Mouse (Mus musculus): ENCODE measurements around the gene Gm26661. TPM values are rescaled to one million over a fixed set of nuclear protein-coding genes. Genes with fewer than 3 reads are reported as not detected.

Gene Gm26661
- polyA plus RNA-seq, 1 experiment from 2014 or later = not detected

DNA sequence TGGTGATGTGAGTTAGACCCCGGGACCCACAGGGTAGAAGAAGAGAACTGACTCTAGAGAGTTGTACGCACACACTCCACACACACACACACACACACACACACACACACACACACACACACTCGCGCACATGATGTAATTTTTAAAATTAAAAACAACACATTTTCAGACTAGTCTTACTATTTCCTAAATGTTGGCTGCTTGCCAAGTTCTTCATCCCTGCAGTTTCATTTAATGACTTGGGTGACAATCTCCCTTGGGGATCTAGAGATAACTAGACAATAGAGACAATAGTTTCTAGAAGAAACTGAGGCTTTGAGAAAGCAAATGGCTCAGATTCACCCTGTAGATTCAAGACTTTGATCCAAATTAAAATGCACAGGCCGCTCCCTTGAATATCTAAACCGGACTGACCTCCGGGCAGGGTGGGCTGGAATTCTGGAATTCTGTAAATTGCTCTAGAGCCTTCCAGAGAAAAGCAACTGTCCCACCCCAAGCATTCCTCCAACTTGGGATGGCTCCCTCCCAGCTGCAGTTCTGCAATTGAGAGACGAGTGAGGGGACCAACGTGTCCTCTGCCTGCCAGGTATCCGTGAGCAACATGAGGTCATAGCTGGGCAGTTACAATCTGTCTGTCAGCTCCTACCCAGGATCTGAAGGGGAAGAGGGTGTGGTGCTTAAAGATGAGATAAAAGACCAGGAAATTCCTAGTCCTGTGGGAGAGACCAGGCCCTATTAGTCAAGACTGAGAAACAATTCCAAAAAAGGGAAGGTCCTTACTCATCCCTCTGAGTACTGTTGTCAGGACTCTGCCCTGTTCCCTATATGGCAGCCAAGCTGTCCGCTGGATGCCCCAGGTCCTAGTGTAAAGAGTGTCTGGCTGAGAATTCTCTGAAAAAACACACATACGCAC lies 17.9 kb downstream of the Gm26661 start:
- no peaks in the 10 kb centered on the region for H3K9me3 ChIP-seq (ENCODE audit: control insufficient read depth, low read length)
- 89% methylated on average over 12 of the region's 12 CpGs for WGBS
- no peak for ATAC-seq (ENCODE audit: low FRiP score)
- no peak overlapping the region for H3K4me3 ChIP-seq (ENCODE audit: low read depth, low read length)
- H3K9ac ChIP-seq (ENCODE audit: low read depth, low read length) = no peak overlapping the region
- H3K27me3 ChIP-seq (ENCODE audit: control insufficient read depth, insufficient read depth, low read length) = no peaks in the 10 kb centered on the region
- no peak for DNase-seq (ENCODE audit: low spot score)
- H3K4me2 ChIP-seq (replicated peaks; ENCODE audit: low read depth, low read length) = no peak overlapping the region
- no peaks in the 10 kb centered on the region for H3K36me3 ChIP-seq (ENCODE audit: control insufficient read depth, insufficient read depth, low read length)
- no peak overlapping the region for H3K27ac ChIP-seq (ENCODE audit: low read depth, low read length)
- H3K4me1 ChIP-seq (replicated peaks; ENCODE audit: control insufficient read depth, insufficient read depth, low read length) = no peaks in the 10 kb centered on the region

DNA sequence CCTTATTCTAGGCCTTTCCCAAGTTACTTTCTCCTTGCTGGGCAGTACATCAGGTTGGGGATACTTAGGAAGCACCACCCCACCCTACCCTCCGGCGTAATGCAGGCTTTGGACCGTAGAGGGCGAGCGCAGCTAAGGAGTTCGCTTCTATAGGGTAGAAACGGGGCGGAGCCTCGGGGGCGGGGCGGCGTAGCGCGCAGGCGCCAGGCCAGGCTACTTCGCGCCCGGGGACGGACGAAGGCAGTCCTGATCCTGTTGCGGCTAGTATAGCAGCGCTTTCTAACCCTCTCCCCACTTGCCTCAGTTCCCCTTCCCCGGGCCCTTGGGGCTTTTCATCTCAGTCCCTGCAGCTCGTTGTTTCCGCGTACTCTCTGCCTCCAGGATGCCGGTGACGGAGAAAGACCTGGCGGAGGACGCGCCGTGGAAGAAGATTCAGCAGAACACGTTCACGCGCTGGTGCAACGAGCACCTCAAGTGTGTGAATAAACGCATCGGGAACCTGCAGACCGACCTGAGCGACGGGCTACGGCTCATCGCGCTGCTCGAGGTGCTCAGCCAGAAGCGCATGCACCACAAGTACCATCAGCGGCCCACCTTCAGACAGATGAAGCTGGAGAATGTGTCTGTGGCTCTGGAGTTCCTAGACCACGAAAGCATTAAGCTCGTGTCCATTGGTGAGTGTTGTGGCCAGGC lies 26.5 kb downstream of the Gm26661 start, which contains the start of gene Flnb:
TSS of gene Flnb (plus strand) at position 188 of the 693 bp plus-strand sequence.
- Histone ChIP-seq H3K36me3 (ENCODE audit: control insufficient read depth, insufficient read depth, low read length) (no peaks in the 10 kb centered on the region), H3K27me3 (ENCODE audit: control insufficient read depth, insufficient read depth, low read length) (no peaks in the 10 kb centered on the region), H3K9ac (ENCODE audit: low read depth, low read length) (peak within 1 kb of the TSS; percentile 73), H3K27ac (ENCODE audit: low read depth, low read length) (no peak within 1 kb of the TSS), H3K4me3 (ENCODE audit: low read depth, low read length) (peak within 1 kb of the TSS; percentile 66), H3K9me3 (ENCODE audit: control insufficient read depth, low read length) (no peaks in the 10 kb centered on the region), H3K4me1 (replicated peaks; ENCODE audit: control insufficient read depth, insufficient read depth, low read length) (peaks cover 4% of the 10 kb centered on the region; the same call in 1 of the 2 replicates), H3K4me2 (replicated peaks; ENCODE audit: low read depth, low read length) (peak within 1 kb of the TSS; percentile 92)
- DNase-seq (ENCODE audit: low spot score) (peak; percentile 99), ATAC-seq (ENCODE audit: low FRiP score) (peak; percentile 98)
- under 1% methylated on average over 49 of the region's 49 CpGs for WGBS

DNA sequence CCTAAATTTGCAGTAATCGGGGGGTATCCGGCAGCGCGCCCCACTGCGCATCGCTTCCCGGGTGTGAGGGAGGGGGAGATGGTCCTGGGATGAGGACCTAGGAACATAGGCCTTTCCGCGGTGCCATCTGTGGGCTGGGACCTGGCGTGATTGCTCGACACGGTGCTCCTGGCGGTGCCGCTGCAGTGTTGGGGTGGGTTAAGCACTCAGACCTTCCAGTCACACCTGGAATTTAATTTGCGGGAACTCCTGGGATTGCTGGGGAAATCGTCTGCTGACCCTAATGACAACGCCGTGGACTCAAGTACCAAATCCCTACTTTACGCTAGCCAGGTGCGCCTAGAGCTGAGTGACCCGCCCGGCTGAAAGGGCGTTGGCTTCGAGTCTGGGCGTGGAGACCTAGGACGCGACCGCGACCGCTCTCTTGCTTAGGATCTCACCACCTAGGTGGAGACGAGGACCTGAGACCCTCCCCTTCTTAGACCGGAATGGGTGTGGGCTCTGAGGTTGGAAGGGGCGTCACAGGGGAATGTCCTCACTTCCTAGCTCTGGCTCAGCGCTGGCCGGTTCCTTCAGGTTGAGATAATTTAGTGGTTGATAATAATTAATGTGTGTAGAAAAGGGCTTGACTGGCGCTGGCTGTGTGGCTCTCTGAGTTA lies 27.2 kb downstream of the Gm26661 start:
- Histone ChIP-seq H3K9ac (ENCODE audit: low read depth, low read length) (peak overlapping the region; percentile 73), H3K27me3 (ENCODE audit: control insufficient read depth, insufficient read depth, low read length) (no peaks in the 10 kb centered on the region), H3K4me1 (replicated peaks; ENCODE audit: control insufficient read depth, insufficient read depth, low read length) (peaks cover 4% of the 10 kb centered on the region; the same call in 1 of the 2 replicates), H3K4me2 (replicated peaks; ENCODE audit: low read depth, low read length) (peak overlapping the region; percentile 92), H3K36me3 (ENCODE audit: control insufficient read depth, insufficient read depth, low read length) (no peaks in the 10 kb centered on the region), H3K9me3 (ENCODE audit: control insufficient read depth, low read length) (no peaks in the 10 kb centered on the region), H3K4me3 (ENCODE audit: low read depth, low read length) (peak overlapping the region; percentile 66), H3K27ac (ENCODE audit: low read depth, low read length) (no peak overlapping the region)
- ATAC-seq (ENCODE audit: low FRiP score) (peak; percentile 46), DNase-seq (ENCODE audit: low spot score) (peak; percentile 42)
- 1% methylated on average over 36 of the region's 36 CpGs for WGBS

DNA sequence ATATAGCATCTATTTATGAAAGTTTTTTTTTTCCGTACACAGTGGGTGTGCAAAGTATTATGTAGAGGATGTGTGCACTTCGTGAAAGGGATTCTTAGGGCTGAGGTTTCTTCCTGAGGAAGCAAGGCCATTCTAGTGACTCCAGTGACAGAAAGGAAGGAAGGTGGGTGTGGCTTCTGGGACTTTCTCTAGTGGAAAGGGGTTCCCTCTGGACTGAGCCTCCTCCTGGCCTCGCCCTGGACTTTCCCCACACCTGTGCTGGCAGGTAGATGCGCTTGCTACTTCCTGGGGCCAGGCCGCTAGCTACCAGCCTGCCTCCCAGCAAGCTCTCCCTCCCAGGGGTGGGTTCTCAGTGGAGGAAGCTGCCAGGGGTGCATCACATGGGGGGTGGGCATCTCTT lies 28.1 kb downstream of the Gm26661 start:
- H3K9me3 ChIP-seq (ENCODE audit: control insufficient read depth, low read length) = no peaks in the 10 kb centered on the region
- peak overlapping the region; percentile 92; the same call in 1 of the 2 replicates for H3K4me2 ChIP-seq (replicated peaks; ENCODE audit: low read depth, low read length)
- peak overlapping the region; percentile 66; the same call in 1 of the 2 replicates for H3K4me3 ChIP-seq (ENCODE audit: low read depth, low read length)
- ATAC-seq (ENCODE audit: low FRiP score) (no peak), DNase-seq (ENCODE audit: low spot score) (no peak)
- H3K27ac ChIP-seq (ENCODE audit: low read depth, low read length) = no peak overlapping the region
- no peaks in the 10 kb centered on the region for H3K27me3 ChIP-seq (ENCODE audit: control insufficient read depth, insufficient read depth, low read length)
- WGBS = 78% methylated on average over 5 of the region's 5 CpGs
- no peak overlapping the region for H3K9ac ChIP-seq (ENCODE audit: low read depth, low read length)
- no peaks in the 10 kb centered on the region for H3K36me3 ChIP-seq (ENCODE audit: control insufficient read depth, insufficient read depth, low read length)
- peaks cover 4% of the 10 kb centered on the region; the same call in 1 of the 2 replicates for H3K4me1 ChIP-seq (replicated peaks; ENCODE audit: control insufficient read depth, insufficient read depth, low read length)

DNA sequence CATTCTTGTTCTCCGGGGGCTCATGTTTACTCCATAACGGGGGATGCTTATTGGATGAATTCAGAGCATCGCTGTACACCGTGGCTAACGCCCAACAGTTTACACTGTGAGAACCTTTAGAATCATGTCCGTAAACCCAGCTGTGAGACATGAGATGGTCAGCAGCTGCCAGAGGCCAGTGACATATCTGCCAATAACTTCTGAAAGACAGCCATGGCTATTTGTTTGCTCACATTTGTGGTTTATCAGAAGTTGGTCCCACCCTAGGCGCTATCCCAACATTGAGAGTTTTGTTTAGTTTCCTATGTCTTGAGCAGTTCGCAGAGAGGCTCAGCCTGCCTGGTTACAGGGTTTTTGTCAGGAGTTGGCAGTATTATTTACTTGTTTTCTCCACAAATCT lies 30.0 kb downstream of the Gm26661 start:
- Histone ChIP-seq H3K4me1 (replicated peaks; ENCODE audit: control insufficient read depth, insufficient read depth, low read length) (peaks cover 7% of the 10 kb centered on the region; the same call in 1 of the 2 replicates), H3K27ac (ENCODE audit: low read depth, low read length) (no peak overlapping the region), H3K36me3 (ENCODE audit: control insufficient read depth, insufficient read depth, low read length) (no peaks in the 10 kb centered on the region), H3K4me3 (ENCODE audit: low read depth, low read length) (no peak overlapping the region), H3K9me3 (ENCODE audit: control insufficient read depth, low read length) (no peaks in the 10 kb centered on the region), H3K9ac (ENCODE audit: low read depth, low read length) (no peak overlapping the region), H3K4me2 (replicated peaks; ENCODE audit: low read depth, low read length) (no peak overlapping the region), H3K27me3 (ENCODE audit: control insufficient read depth, insufficient read depth, low read length) (no peaks in the 10 kb centered on the region)
- DNase-seq (ENCODE audit: low spot score) (no peak), ATAC-seq (ENCODE audit: low FRiP score) (no peak)
- 77% methylated on average over 8 of the region's 8 CpGs for WGBS

DNA sequence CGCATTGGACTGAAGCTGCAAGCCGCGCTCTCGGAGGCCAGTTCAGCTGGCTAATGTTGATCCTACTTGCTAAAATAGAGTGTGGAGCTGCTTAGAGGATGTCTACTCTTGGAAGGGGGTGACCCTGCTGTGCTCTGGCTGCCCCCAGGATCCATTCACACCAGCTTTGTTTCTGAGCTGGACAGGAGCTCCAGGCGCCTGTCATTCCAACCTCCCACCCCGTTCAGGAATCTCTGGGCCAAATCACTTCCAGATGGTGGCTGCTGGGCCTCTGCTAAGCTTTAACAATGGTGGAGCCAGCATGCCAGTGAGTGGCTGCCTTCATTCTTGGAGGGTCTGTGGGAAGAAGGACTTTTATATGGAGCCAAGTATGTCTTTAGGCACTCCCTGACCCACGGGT lies 31.3 kb downstream of the Gm26661 start:
- Histone ChIP-seq H3K9me3 (ENCODE audit: control insufficient read depth, low read length) (no peaks in the 10 kb centered on the region), H3K4me2 (replicated peaks; ENCODE audit: low read depth, low read length) (no peak overlapping the region), H3K4me3 (ENCODE audit: low read depth, low read length) (no peak overlapping the region), H3K36me3 (ENCODE audit: control insufficient read depth, insufficient read depth, low read length) (no peaks in the 10 kb centered on the region), H3K27me3 (ENCODE audit: control insufficient read depth, insufficient read depth, low read length) (no peaks in the 10 kb centered on the region), H3K9ac (ENCODE audit: low read depth, low read length) (no peak overlapping the region), H3K27ac (ENCODE audit: low read depth, low read length) (0 out of 2 replicates have a peak overlapping the region, but pooled peaks have one; percentile 10), H3K4me1 (replicated peaks; ENCODE audit: control insufficient read depth, insufficient read depth, low read length) (peaks cover 8% of the 10 kb centered on the region; the same call in 1 of the 2 replicates)
- peak; percentile 61 for DNase-seq (ENCODE audit: low spot score)
- 48% methylated on average over 7 of the region's 7 CpGs for WGBS
- no peak for ATAC-seq (ENCODE audit: low FRiP score)

DNA sequence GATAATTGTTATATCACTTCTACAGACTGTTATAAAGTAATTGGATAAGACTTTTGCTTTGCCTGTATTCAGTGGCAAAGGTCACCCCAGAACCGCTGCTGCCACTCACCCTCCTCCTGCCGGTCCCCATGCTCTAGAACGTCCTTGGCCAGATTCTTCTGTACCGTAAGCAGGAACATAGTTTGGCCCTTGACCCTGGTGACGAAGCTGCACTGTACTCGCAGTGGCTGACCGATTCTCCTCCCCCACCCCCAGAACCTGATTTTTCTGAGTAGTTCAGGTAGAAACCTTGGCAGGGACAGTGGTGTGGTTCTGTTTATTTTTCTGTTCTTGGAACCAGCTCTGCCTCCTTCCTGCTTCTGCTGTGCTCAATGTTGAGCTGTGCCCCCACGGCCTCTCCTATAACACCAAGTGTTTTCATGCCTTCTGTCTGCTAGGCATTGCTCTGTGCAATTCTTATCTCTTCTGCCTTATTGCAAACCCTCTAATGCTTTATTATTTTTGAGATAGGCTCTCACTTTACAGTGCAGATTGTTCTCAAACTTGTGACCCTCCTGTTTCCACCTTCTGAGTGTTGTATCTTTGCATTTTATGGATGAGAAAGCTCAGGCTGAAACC lies 33.4 kb downstream of the Gm26661 start:
- Histone ChIP-seq H3K4me3 (ENCODE audit: low read depth, low read length) (no peak overlapping the region), H3K27me3 (ENCODE audit: control insufficient read depth, insufficient read depth, low read length) (no peaks in the 10 kb centered on the region), H3K27ac (ENCODE audit: low read depth, low read length) (no peak overlapping the region), H3K4me2 (replicated peaks; ENCODE audit: low read depth, low read length) (no peak overlapping the region), H3K9me3 (ENCODE audit: control insufficient read depth, low read length) (no peaks in the 10 kb centered on the region), H3K36me3 (ENCODE audit: control insufficient read depth, insufficient read depth, low read length) (no peaks in the 10 kb centered on the region), H3K9ac (ENCODE audit: low read depth, low read length) (no peak overlapping the region), H3K4me1 (replicated peaks; ENCODE audit: control insufficient read depth, insufficient read depth, low read length) (peaks cover 4% of the 10 kb centered on the region; the same call in 1 of the 2 replicates)
- no peak for DNase-seq (ENCODE audit: low spot score)
- no peak for ATAC-seq (ENCODE audit: low FRiP score)
- WGBS = 69% methylated on average over 8 of the region's 8 CpGs

Measured in hindbrain, embryonic 11.5 days (tissue).